Mouse (Mus musculus): Measurements from ENCODE around the gene Pak2. TPM values are rescaled to one million over a fixed set of nuclear protein-coding genes. Genes with fewer than 3 reads are reported as not detected.

The Pak2 gene
- 55.7 TPM for polyA plus RNA-seq (2021)

GRCm38 (mm10) chr16:32078991-32079511 lies at the start of gene Pak2:
Pak2 (minus strand) TSS chr16:32079342.
- peak; percentile 93 for ATAC-seq
- DNase-seq (ENCODE audit: low read depth, low spot score) = no peak
- POLR2A ChIA-PET = no interaction called here
- H3K27me3 ChIP-seq = no peaks in the 10 kb centered on the region
- CTCF ChIA-PET = interaction anchor here (1.0 kb wide), 1 partner anchor 38 kb away, joined by 3 read pairs; no protein-coding TSS in a partner anchor
- TF ChIP-seq CTCF (IDR thresholded peaks at IDR 0.05) = no peak
- in situ Hi-C loops (cut with MboI; ENCODE audit: low pct_unique_long_range_greater_than_20kb) = no loop called here

GRCm38 (mm10) chr16:32127046-32127445 lies 47.9 kb upstream of the Pak2 start:
- POLR2A ChIA-PET = no interaction called here
- DNase-seq (ENCODE audit: low read depth, low spot score) (no peak), ATAC-seq (no peak)
- no peak for TF ChIP-seq CTCF (IDR thresholded peaks at IDR 0.05)
- CTCF ChIA-PET = no interaction called here
- in situ Hi-C loops (cut with MboI; ENCODE audit: low pct_unique_long_range_greater_than_20kb) = no loop called here
- peaks cover 12% of the 10 kb centered on the region for H3K27me3 ChIP-seq

DNA sequence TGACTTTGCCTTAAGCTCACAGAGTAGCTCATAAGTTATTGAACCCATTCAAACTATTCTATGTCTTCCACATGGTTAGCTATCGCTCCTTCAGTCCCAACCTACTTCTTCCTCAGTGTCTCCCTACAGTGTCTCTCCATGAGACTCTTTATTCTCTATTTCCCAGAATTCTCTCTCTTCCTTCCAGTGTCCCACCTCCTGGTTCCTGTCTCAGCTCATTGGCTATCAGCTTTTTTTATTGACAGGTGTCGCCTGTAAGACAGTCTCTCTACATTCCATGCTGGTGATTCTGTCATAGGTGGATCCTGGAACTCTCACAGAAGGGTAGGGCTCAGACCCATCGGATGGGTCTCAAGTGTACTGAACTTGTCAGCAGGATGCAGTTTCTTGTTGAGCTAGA lies 46.2 kb upstream of the Pak2 start:
- in situ Hi-C loops (cut with MboI; ENCODE audit: low pct_unique_long_range_greater_than_20kb) = no loop called here
- CTCF ChIA-PET = interaction anchor here (1.1 kb wide), 1 partner anchor 10 kb away, joined by 4 read pairs; no protein-coding TSS in a partner anchor
- ATAC-seq = no peak
- H3K27me3 ChIP-seq = peaks cover 16% of the 10 kb centered on the region
- POLR2A ChIA-PET = no interaction called here
- TF ChIP-seq CTCF (IDR thresholded peaks at IDR 0.05) = no peak
- DNase-seq (ENCODE audit: low read depth, low spot score) = no peak

DNA sequence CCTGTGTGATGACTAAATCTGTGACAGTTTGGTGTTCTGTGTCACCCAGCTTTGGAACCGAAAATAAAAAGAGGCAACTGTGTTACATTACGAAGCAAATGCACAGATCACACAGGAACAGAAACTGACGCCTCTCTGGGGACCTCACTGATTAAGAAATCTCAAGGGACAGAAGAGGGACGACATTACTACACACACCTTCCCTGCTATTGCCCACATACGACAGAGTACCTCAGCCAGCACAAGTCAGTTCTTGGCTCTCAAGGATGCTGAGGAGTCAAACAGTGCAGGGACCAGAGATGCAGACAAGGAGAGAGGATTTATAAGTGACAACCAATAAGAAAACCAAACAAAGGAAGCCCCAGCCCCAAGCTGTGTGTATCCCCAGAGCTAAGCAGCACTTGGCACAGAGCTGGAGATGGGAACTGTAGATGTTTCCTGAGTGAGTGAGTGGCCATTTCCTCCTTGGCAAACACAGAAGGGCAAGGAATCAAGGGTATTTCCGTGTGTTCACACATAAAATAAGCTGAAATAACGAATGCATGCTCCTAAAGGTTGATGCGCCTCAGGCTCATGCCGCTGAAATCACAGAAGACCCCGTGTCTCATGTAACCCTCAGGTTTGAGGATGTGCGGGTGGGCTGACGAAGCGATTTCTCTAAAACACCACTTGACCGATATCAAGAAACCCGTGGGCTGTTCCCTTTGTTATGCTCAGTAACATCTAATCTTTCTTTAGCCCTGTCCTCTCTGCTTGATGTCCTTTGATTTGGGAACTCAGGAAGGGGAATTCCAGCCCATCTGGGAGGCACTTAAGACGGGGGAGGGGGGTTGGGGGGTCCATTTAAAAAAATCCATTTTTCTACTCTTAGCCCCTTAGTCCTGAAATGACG lies 45.5 kb upstream of the Pak2 start:
- DNase-seq (ENCODE audit: low read depth, low spot score) (no peak), ATAC-seq (no peak)
- in situ Hi-C loops (cut with MboI; ENCODE audit: low pct_unique_long_range_greater_than_20kb) = loop anchor here (25.0 kb wide), 1 partner anchor 338 kb away; no protein-coding TSS in a partner anchor
- H3K27me3 ChIP-seq = peaks cover 16% of the 10 kb centered on the region
- CTCF ChIA-PET = interaction anchor here (1.1 kb wide), 1 partner anchor 11 kb away, joined by 4 read pairs; no protein-coding TSS in a partner anchor
- POLR2A ChIA-PET = no interaction called here
- TF ChIP-seq CTCF (IDR thresholded peaks at IDR 0.05) = no peak

DNA sequence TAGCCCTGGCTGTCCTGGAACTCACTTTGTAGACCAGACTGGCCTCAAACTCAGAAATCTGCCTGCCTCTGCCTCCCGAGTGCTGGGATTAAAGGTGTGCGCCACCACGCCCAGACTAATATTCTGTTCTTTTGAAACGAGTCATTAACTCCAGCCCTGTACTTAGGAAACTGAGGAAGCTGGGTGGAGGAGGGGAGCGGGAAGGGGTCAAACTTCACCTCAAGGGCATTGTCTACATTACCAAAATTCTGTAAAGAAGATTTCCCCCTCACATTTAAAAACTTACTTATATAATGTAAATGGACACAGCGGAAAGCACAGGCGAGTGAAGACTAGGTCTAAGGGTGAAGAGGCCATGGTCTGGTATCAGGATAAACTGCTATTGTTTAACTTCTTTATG lies 44.9 kb upstream of the Pak2 start:
- in situ Hi-C loops (cut with MboI; ENCODE audit: low pct_unique_long_range_greater_than_20kb) = loop anchor here (25.0 kb wide), 1 partner anchor 338 kb away; no protein-coding TSS in a partner anchor
- peaks cover 16% of the 10 kb centered on the region for H3K27me3 ChIP-seq
- ATAC-seq = no peak
- POLR2A ChIA-PET = interaction anchor here (0.6 kb wide), 1 partner anchor 175 kb away, joined by 3 read pairs; no protein-coding TSS in a partner anchor
- CTCF ChIA-PET = no interaction called here
- no peak for TF ChIP-seq CTCF (IDR thresholded peaks at IDR 0.05)
- DNase-seq (ENCODE audit: low read depth, low spot score) = no peak

DNA sequence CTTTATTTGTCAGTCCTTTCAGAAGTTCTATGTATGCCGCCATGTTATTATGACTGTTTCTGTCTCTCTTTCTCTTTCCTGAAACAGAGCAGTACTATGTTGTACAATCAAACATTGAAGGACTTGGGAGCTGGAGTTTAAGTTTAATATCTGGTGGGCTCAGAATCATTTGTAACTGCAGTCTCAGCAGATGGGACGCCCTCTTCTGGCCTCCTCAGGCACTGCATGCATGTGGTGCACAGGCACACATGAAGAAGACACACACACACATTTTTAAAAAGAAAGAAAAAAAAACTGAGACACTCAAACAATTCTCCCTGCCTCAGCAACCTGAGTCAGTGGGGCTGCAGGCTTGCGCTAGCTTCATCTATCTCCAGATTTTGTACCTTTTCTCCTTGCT lies 41.3 kb upstream of the Pak2 start:
- TF ChIP-seq CTCF (IDR thresholded peaks at IDR 0.05) = no peak
- CTCF ChIA-PET = no interaction called here
- ATAC-seq (no peak), DNase-seq (ENCODE audit: low read depth, low spot score) (no peak)
- in situ Hi-C loops (cut with MboI; ENCODE audit: low pct_unique_long_range_greater_than_20kb) = loop anchor here (25.0 kb wide), 1 partner anchor 342 kb away; no protein-coding TSS in a partner anchor
- H3K27me3 ChIP-seq = peaks cover 16% of the 10 kb centered on the region
- POLR2A ChIA-PET = no interaction called here

DNA sequence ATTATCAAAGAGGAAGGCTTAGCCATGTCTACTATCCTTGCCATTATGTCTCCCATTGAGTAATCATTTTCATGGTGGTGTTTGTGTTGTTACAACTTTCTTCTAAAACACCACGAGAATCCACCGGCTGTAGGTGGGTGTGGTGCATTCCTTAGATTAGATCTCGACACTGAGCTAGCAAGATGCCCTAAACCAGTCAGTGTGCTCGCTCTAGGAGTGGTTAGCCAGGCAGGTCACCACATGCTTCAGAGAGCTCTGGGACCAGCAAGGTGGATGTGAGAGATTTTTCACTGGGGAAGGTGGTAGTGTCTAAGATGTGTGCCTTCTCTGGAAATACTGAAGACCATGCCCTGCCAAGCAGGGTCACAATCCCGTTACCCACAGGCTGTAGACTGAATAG lies 37.0 kb upstream of the Pak2 start:
- peaks cover under 1% of the 10 kb centered on the region for H3K27me3 ChIP-seq
- POLR2A ChIA-PET = no interaction called here
- CTCF ChIA-PET = no interaction called here
- no peak for ATAC-seq
- in situ Hi-C loops (cut with MboI; ENCODE audit: low pct_unique_long_range_greater_than_20kb) = loop anchor here (5.0 to 25.0 kb wide), 2 partner anchors 346 to 386 kb away; no protein-coding TSS in a partner anchor
- no peak for DNase-seq (ENCODE audit: low read depth, low spot score)
- TF ChIP-seq CTCF (IDR thresholded peaks at IDR 0.05) = no peak

DNA sequence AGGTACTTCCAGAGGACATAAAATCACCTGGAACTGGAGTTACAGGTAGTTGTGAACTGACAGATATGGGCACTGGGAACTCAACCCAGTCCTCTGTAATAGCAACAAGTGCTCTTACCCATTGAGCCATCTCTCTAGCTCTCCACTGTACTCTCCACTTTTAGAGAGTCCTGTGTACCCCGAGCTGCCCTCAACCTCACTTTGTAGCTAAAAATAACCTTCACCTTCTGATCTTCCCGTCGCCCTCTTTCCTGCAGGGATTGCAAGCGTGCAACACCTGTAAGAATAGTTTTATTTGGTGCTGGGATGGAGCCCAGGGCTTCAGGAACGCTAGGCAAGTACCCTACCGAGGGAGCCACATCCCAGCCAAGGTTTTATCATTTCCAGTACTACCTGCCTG lies 36.6 kb upstream of the Pak2 start:
- TF ChIP-seq CTCF (IDR thresholded peaks at IDR 0.05) = no peak
- no peak for DNase-seq (ENCODE audit: low read depth, low spot score)
- CTCF ChIA-PET = no interaction called here
- H3K27me3 ChIP-seq = no peaks in the 10 kb centered on the region
- ATAC-seq = no peak
- POLR2A ChIA-PET = interaction anchor here (0.6 kb wide), 1 partner anchor 130 kb away, joined by 3 read pairs; no protein-coding TSS in a partner anchor
- in situ Hi-C loops (cut with MboI; ENCODE audit: low pct_unique_long_range_greater_than_20kb) = loop anchor here (5.0 to 25.0 kb wide), 2 partner anchors 347 to 387 kb away; no protein-coding TSS in a partner anchor

DNA sequence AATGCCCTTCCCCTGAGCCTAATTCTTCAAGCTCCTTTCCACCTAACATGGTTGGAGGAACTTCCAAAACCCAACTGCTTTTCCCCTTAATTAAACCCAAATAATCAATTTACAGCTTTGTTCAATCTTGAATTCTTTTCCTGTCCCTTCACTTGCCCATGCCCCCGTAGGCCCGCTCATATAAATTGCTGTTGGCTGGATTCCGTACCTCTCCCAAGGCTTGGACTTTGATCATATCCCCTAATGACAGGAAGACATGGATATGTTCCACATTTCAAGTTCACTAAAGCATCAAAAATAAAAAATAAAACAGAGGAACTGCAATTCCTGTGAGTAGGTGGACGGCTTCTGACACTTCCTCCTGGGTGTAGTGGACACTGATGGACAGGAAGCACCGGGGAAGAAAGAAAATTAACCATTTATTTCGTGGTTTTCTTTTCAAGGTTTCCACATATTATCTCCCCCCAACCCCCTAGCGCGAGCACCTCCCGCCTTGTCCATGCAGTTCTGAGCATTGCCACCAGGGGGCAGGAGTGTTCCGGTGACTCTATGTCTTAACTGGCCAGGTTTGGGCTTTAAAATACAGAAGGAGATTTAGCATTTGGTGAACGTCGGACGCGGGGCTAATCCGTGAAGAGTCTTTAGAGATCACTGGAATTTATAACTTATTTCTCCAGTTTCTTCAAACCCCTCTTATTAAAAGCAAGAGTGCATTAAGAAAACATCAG lies 36.0 kb upstream of the Pak2 start:
- DNase-seq (ENCODE audit: low read depth, low spot score) = no peak
- ATAC-seq = no peak
- in situ Hi-C loops (cut with MboI; ENCODE audit: low pct_unique_long_range_greater_than_20kb) = loop anchor here (5.0 to 25.0 kb wide), 2 partner anchors 347 to 387 kb away; no protein-coding TSS in a partner anchor
- ChIA-PET CTCF (no interaction called here), POLR2A (interaction anchor here (0.6 kb wide), 1 partner anchor 130 kb away, joined by 3 read pairs; no protein-coding TSS in a partner anchor)
- TF ChIP-seq CTCF (IDR thresholded peaks at IDR 0.05) = peak; percentile 96
- H3K27me3 ChIP-seq = no peaks in the 10 kb centered on the region

DNA sequence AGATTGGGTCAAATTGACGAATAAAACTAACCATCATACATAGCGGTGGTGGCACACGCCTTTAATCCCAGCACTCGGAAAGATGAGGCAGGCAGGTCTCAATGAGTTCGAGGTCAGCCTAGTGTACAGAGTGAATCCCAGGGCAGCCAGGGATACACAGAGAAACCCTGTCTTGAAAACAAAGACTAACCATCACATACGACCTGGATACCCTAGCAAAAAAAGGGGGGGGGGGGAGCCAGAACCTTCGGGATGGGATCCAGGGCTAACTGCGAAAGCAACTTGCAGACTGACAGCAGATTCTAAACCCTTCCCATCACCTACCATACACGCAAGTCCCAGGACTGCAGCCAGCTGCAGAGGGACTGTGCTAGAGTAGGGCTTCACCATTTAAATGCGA lies 35.3 kb upstream of the Pak2 start:
- H3K27me3 ChIP-seq = no peaks in the 10 kb centered on the region
- no peak for TF ChIP-seq CTCF (IDR thresholded peaks at IDR 0.05)
- ATAC-seq (no peak), DNase-seq (ENCODE audit: low read depth, low spot score) (no peak)
- POLR2A ChIA-PET = no interaction called here
- in situ Hi-C loops (cut with MboI; ENCODE audit: low pct_unique_long_range_greater_than_20kb) = loop anchor here (25.0 kb wide), 1 partner anchor 348 kb away; no protein-coding TSS in a partner anchor
- CTCF ChIA-PET = no interaction called here

Measured in Patski (cell line).